Mouse (Mus musculus) liver, adult 10 weeks (tissue): Measurements from ENCODE around the gene Acsl6. TPM values are rescaled to one million over a fixed set of nuclear protein-coding genes. Genes with fewer than 3 reads are reported as not detected.

Experiments
- polyA plus RNA-seq: library from polyadenylated mRNA; stranded (reverse); fragments of 350-450 nt; fragmentation: Illumina TruSeq; extraction: RNeasy Lipid Tissue Mini Kit (QIAGEN cat#74804); gene quantifications from one replicate; pipeline ENCODE4 v1.2.3, GENCODE M21; 2014; ENCODE audit warnings: low read depth, low replicate concordance

Acsl6 gene
- not detected for polyA plus RNA-seq

GRCm38 (mm10) chr11:54303728-54304470 is at the start of gene Acsl6:
Gene Acsl6 (plus strand): TSS chr11:54303798.

GRCm38 (mm10) chr11:54267177-54267576 is 36.4 kb upstream of the Acsl6 start, which contains the start of gene Il3:
Gene Il3 (minus strand): TSS chr11:54267277.

Other genes starting within 250 kb of the Acsl6 start
- gene Pdlim4, start 234.8 kb upstream of the Acsl6 start, polyA plus RNA-seq: not detected
- gene P4ha2, start 203.7 kb upstream of the Acsl6 start, polyA plus RNA-seq: 1.1 TPM
- gene Csf2, start 54.1 kb upstream of the Acsl6 start, polyA plus RNA-seq: not detected
- gene Il3, start 36.5 kb upstream of the Acsl6 start, polyA plus RNA-seq: not detected
- gene Meikin, start 66.9 kb downstream of the Acsl6 start, polyA plus RNA-seq: not detected
- 30.8 TPM for gene Fnip1, start 134.4 kb downstream of the Acsl6 start, polyA plus RNA-seq
- gene Rapgef6, start 219.0 kb downstream of the Acsl6 start, polyA plus RNA-seq: 7.9 TPM